Mouse (Mus musculus): ENCODE measurements around the gene Ctdnep1. TPM values are rescaled to one million over a fixed set of nuclear protein-coding genes. Genes with fewer than 3 reads are reported as not detected.
A peak's percentile ranks its signal among the peaks of the same experiment; 100 is the strongest.

The Ctdnep1 gene
- 22.3 and 25.4 TPM in 2 replicates for polyA plus RNA-seq (2015; fragmentation: Nextera tagmentation; extraction: Ambion mirVana)

- peak within 1 kb of the TSS; percentile 81 for H3K4me2 ChIP-seq
- no peaks in the 10 kb centered on the region for H3K27me3 ChIP-seq
- H3K9me3 ChIP-seq = no peaks in the 10 kb centered on the region
- peak; percentile 46; the same call in 1 of the 2 replicates for ATAC-seq (ENCODE audit: borderline replicate concordance, extremely low read depth, low FRiP score, low TSS enrichment)
- H3K36me3 ChIP-seq = peaks cover 46% of the 10 kb centered on the region
- peaks cover 32% of the 10 kb centered on the region for H3K4me1 ChIP-seq
- peak within 1 kb of the TSS; percentile 93 for H3K9ac ChIP-seq
- under 1% methylated on average over 41 of the region's 43 CpGs for WGBS
- peak within 1 kb of the TSS; percentile 98 for H3K4me3 ChIP-seq
- H3K27ac ChIP-seq = peak within 1 kb of the TSS; percentile 100
Measured at GRCm38 (mm10) chr11:69981141-69981762, at the start of gene Ctdnep1. Gene Ctdnep1, plus strand, starts transcription at chr11:69981156.

DNA sequence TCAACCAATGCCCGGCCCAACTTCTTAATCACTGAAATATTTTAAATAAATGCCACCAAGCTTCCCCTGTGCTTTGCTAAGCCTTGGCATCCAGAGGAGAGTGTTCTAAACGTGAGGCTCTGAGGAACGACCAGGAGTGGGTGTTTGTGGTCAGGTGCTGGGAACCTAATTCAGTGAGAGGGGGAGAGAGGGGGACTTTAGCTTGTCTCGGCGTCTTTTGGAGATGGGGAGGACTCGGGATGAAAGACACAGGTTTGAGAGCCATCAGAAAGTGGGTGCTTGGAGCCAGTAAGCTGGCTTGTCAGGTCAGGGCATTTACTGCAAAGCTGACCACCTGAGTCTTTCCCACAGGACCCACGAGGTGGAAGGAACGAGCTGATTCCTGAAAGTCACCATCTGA, 49.2 kb upstream of the Ctdnep1 start:
- ATAC-seq (ENCODE audit: borderline replicate concordance, extremely low read depth, low FRiP score, low TSS enrichment) = no peak
- H3K9ac ChIP-seq = no peak overlapping the region
- no peak overlapping the region for H3K4me2 ChIP-seq
- H3K9me3 ChIP-seq = no peaks in the 10 kb centered on the region
- no peaks in the 10 kb centered on the region for H3K36me3 ChIP-seq
- H3K4me3 ChIP-seq = no peak overlapping the region
- WGBS = 64% methylated on average over 8 of the region's 8 CpGs
- H3K27ac ChIP-seq = no peak overlapping the region
- peaks cover 19% of the 10 kb centered on the region for H3K27me3 ChIP-seq
- H3K4me1 ChIP-seq = peaks cover 26% of the 10 kb centered on the region

GRCm38 (mm10) chr11:69932254-69932653, 48.7 kb upstream of the Ctdnep1 start:
- Histone ChIP-seq H3K36me3 (no peaks in the 10 kb centered on the region), H3K4me2 (no peak overlapping the region), H3K4me1 (peaks cover 31% of the 10 kb centered on the region), H3K9me3 (no peaks in the 10 kb centered on the region), H3K27ac (no peak overlapping the region), H3K9ac (no peak overlapping the region), H3K27me3 (peaks cover 23% of the 10 kb centered on the region), H3K4me3 (no peak overlapping the region)
- 29% methylated on average over 3 of the region's 3 CpGs for WGBS
- ATAC-seq (ENCODE audit: borderline replicate concordance, extremely low read depth, low FRiP score, low TSS enrichment) = no peak

DNA sequence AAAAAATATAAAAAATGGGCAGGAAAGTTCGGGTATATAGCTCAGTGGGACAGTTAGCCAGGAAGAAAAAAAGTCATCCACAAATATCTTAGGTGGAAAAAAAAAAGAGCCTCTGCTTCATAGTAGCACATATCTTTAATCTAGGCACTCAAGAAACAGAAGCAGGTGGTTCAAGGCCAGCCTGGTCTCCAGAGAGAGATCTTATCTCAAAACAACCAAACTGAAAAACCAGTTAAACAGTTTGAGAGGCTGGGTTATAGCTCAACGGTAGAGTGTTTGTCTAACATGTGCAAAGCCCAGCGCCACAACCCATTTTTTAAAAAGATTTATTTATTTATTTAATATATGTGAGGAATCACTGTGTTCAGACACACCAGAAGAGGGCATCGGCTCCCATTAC, 47.9 kb upstream of the Ctdnep1 start:
- peaks cover 32% of the 10 kb centered on the region for H3K27me3 ChIP-seq
- H3K36me3 ChIP-seq = no peaks in the 10 kb centered on the region
- H3K27ac ChIP-seq = no peak overlapping the region
- peaks cover 34% of the 10 kb centered on the region for H3K4me1 ChIP-seq
- H3K4me3 ChIP-seq = no peak overlapping the region
- 54% methylated on average over 4 of the region's 4 CpGs for WGBS
- H3K4me2 ChIP-seq = no peak overlapping the region
- no peak for ATAC-seq (ENCODE audit: borderline replicate concordance, extremely low read depth, low FRiP score, low TSS enrichment)
- no peaks in the 10 kb centered on the region for H3K9me3 ChIP-seq
- no peak overlapping the region for H3K9ac ChIP-seq

GRCm38 (mm10) chr11:69934169-69934568, 46.8 kb upstream of the Ctdnep1 start:
- H3K9me3 ChIP-seq = no peaks in the 10 kb centered on the region
- H3K4me1 ChIP-seq = peaks cover 34% of the 10 kb centered on the region
- peaks cover 40% of the 10 kb centered on the region for H3K27me3 ChIP-seq
- peak; percentile 53; the same call in 1 of the 2 replicates for ATAC-seq (ENCODE audit: borderline replicate concordance, extremely low read depth, low FRiP score, low TSS enrichment)
- no peaks in the 10 kb centered on the region for H3K36me3 ChIP-seq
- no peak overlapping the region for H3K9ac ChIP-seq
- H3K27ac ChIP-seq = no peak overlapping the region
- 0% methylated on average over 18 of the region's 18 CpGs for WGBS
- peak overlapping the region; percentile 15 for H3K4me3 ChIP-seq
- peak overlapping the region; percentile 99 for H3K4me2 ChIP-seq

GRCm38 (mm10) chr11:69934681-69935080, 46.3 kb upstream of the Ctdnep1 start:
- H3K4me2 ChIP-seq = peak overlapping the region; percentile 99

GRCm38 (mm10) chr11:69935137-69935879, 45.6 kb upstream of the Ctdnep1 start, which contains the start of gene Ybx2:
Gene Ybx2, plus strand, starts transcription at chr11:69935796.
- Histone ChIP-seq H3K9me3 (no peaks in the 10 kb centered on the region), H3K27ac (no peak within 1 kb of the TSS)
- 3% methylated on average over 46 of the region's 62 CpGs for WGBS

More at GRCm38 (mm10) chr11:69934681-69935080, 46.3 kb upstream of the Ctdnep1 start:
- 12% methylated on average over 6 of the region's 6 CpGs for WGBS
- H3K9me3 ChIP-seq = no peaks in the 10 kb centered on the region
- H3K27ac ChIP-seq = no peak overlapping the region
- H3K27me3 ChIP-seq = peaks cover 40% of the 10 kb centered on the region
- no peak for ATAC-seq (ENCODE audit: borderline replicate concordance, extremely low read depth, low FRiP score, low TSS enrichment)
- H3K4me1 ChIP-seq = peaks cover 34% of the 10 kb centered on the region
- no peaks in the 10 kb centered on the region for H3K36me3 ChIP-seq
- no peak overlapping the region for H3K9ac ChIP-seq
- peak overlapping the region; percentile 15; the same call in 1 of the 2 replicates for H3K4me3 ChIP-seq

DNA sequence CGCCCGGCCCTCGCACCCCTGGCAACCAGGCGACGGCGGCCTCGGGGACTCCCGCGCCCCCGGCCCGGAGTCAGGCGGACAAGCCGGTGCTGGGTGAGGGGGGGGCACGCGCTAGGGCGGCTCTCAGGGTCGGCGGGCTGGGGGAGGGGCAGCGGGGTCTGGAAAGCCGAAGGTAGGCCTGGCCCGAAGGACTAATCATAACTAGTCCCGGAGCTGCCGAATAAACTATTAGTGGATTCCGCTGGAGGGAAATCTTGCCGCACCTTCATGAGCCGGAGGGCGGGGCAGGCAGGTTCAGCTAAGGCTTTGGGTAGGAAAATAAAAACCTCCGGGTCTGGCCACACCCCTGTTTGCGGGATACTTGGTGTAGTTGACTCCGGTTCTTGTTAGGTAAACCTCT, 44.8 kb upstream of the Ctdnep1 start:
- H3K9ac ChIP-seq = peak overlapping the region; percentile 44
- peak overlapping the region; percentile 99 for H3K4me2 ChIP-seq
- peaks cover 40% of the 10 kb centered on the region for H3K27me3 ChIP-seq
- H3K27ac ChIP-seq = no peak overlapping the region
- 1% methylated on average over 30 of the region's 30 CpGs for WGBS
- H3K9me3 ChIP-seq = no peaks in the 10 kb centered on the region
- H3K4me3 ChIP-seq = peak overlapping the region; percentile 53
- no peak for ATAC-seq (ENCODE audit: borderline replicate concordance, extremely low read depth, low FRiP score, low TSS enrichment)
- no peaks in the 10 kb centered on the region for H3K36me3 ChIP-seq
- peaks cover 34% of the 10 kb centered on the region for H3K4me1 ChIP-seq

More at GRCm38 (mm10) chr11:69935137-69935879, 45.6 kb upstream of the Ctdnep1 start, which contains the start of gene Ybx2:
- Histone ChIP-seq H3K27me3 (peaks cover 40% of the 10 kb centered on the region), H3K4me3 (peak within 1 kb of the TSS; percentile 53), H3K4me2 (peak within 1 kb of the TSS; percentile 99), H3K36me3 (no peaks in the 10 kb centered on the region), H3K4me1 (peaks cover 34% of the 10 kb centered on the region), H3K9ac (peak within 1 kb of the TSS; percentile 44)
- peak; percentile 76 for ATAC-seq (ENCODE audit: borderline replicate concordance, extremely low read depth, low FRiP score, low TSS enrichment)

DNA sequence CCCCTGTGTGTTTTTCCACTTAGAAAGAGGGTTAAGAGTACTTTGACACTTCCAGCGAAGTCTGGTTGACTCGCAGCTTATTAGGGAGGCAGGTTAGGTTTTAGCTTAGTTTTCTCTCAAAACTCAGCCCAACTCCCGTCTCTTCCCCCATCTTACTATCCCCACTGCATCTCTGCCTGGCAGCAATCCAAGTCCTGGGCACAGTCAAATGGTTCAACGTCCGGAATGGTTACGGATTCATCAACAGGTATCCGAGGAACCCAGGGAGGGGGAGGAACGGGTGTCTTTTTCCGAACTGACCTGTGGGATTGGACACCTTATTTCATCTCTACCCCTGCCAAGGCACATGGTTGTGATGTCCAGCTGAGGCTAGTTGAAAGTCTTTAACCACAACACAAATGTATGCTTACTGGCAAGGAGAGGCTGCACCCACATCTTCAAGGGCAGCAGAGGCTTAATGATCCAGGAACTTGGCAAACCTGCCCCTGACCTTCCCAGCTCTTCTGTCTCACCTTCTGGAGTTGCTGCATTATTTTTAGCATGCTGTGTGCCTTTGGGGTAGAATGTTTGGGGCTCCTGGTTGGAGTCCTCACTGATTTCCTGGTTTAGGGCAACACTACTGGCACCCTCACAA, 44.1 kb upstream of the Ctdnep1 start:
- H3K9ac ChIP-seq = no peak overlapping the region
- H3K27me3 ChIP-seq = peaks cover 40% of the 10 kb centered on the region
- WGBS = 22% methylated on average over 9 of the region's 9 CpGs
- H3K4me3 ChIP-seq = peak overlapping the region; percentile 53
- peak overlapping the region; percentile 99 for H3K4me2 ChIP-seq
- H3K27ac ChIP-seq = no peak overlapping the region
- no peak for ATAC-seq (ENCODE audit: borderline replicate concordance, extremely low read depth, low FRiP score, low TSS enrichment)
- H3K36me3 ChIP-seq = no peaks in the 10 kb centered on the region
- H3K9me3 ChIP-seq = no peaks in the 10 kb centered on the region
- peaks cover 34% of the 10 kb centered on the region for H3K4me1 ChIP-seq

- no peaks in the 10 kb centered on the region for H3K9me3 ChIP-seq
- peaks cover 34% of the 10 kb centered on the region for H3K4me1 ChIP-seq
- no peak overlapping the region for H3K9ac ChIP-seq
- WGBS = 43% methylated on average over 4 of the region's 4 CpGs
- H3K4me2 ChIP-seq = peak overlapping the region; percentile 99; the same call in 1 of the 2 replicates
- no peak overlapping the region for H3K4me3 ChIP-seq
- no peak overlapping the region for H3K27ac ChIP-seq
- no peaks in the 10 kb centered on the region for H3K36me3 ChIP-seq
- ATAC-seq (ENCODE audit: borderline replicate concordance, extremely low read depth, low FRiP score, low TSS enrichment) = no peak
- H3K27me3 ChIP-seq = peaks cover 40% of the 10 kb centered on the region
Measured at GRCm38 (mm10) chr11:69937385-69937784, 43.6 kb upstream of the Ctdnep1 start.

GRCm38 (mm10) chr11:69937834-69938233, 43.1 kb upstream of the Ctdnep1 start:
- no peaks in the 10 kb centered on the region for H3K9me3 ChIP-seq
- ATAC-seq (ENCODE audit: borderline replicate concordance, extremely low read depth, low FRiP score, low TSS enrichment) = no peak
- H3K36me3 ChIP-seq = no peaks in the 10 kb centered on the region; the same call in 1 of the 2 replicates
- 64% methylated on average over 5 of the region's 5 CpGs for WGBS
- H3K9ac ChIP-seq = no peak overlapping the region
- peaks cover 34% of the 10 kb centered on the region for H3K4me1 ChIP-seq
- peaks cover 40% of the 10 kb centered on the region for H3K27me3 ChIP-seq
- H3K27ac ChIP-seq = no peak overlapping the region
- no peak overlapping the region for H3K4me2 ChIP-seq
- H3K4me3 ChIP-seq = no peak overlapping the region
